Mouse (Mus musculus) liver, embryonic 13.5 days (tissue): ENCODE data around the gene Ap3m1. TPM values are rescaled to one million over a fixed set of nuclear protein-coding genes. Genes with fewer than 3 reads are reported as not detected.

Experiments
- ATAC-seq: fragments of 200-750 bp; cut with Nextera tagmentation; 2 replicates; pipeline ENCODE4 v1.8.0; 2017; ENCODE audit warnings: low read depth, mild to moderate bottlenecking, moderate number of reproducible peaks, moderate library complexity
- DNase-seq: peaks from one replicate; pipeline ENCODE4 v3.0.0; 2022
- H3K27ac ChIP-seq: fragments of 300-500 bp; sonication (generic); 2 replicates; pipeline ENCODE4 v1.5.1; 2015; ENCODE audit warnings: moderate library complexity, mild to moderate bottlenecking, inconsistent platforms
- H3K27me3 ChIP-seq: fragments of 300-500 bp; sonication (generic); 2 replicates; pipeline ENCODE4 v1.6.1; 2015; ENCODE audit warnings: mild to moderate bottlenecking, inconsistent platforms
- H3K36me3 ChIP-seq: fragments of 300-500 bp; sonication (generic); 2 replicates; pipeline ENCODE4 v1.6.1; 2015; ENCODE audit warnings: mild to moderate bottlenecking, inconsistent platforms
- H3K4me1 ChIP-seq: fragments of 300-500 bp; sonication (generic); replicated peaks from 2 replicates; pipeline ENCODE4 v1.6.1; 2015; ENCODE audit warnings: inconsistent platforms
- H3K4me2 ChIP-seq: fragments of 300-500 bp; sonication (generic); 2 replicates; pipeline ENCODE4 v1.6.1; 2015; ENCODE audit warnings: inconsistent platforms, mild to moderate bottlenecking, moderate library complexity
- H3K4me3 ChIP-seq: fragments of 300-500 bp; sonication (generic); replicated peaks from 2 replicates; pipeline ENCODE4 v1.5.1; 2015; ENCODE audit warnings: mild to moderate bottlenecking, inconsistent platforms
- H3K9ac ChIP-seq: fragments of 300-500 bp; sonication (generic); 2 replicates; pipeline ENCODE4 v1.6.1; 2015; ENCODE audit warnings: mild to moderate bottlenecking, inconsistent platforms
- H3K9me3 ChIP-seq: fragments of 300-500 bp; sonication (generic); replicated peaks from 2 replicates; pipeline ENCODE4 v1.6.1; 2016; ENCODE audit warnings: inconsistent platforms
- WGBS: fragments of 180-500 bp; shearing (Covaris S2); methylation state at CpG from one replicate; pipeline ENCODE4 v1.1.7; 2015; ENCODE audit not compliant: insufficient replicate concordance; 5-methylcytosine and 5-hydroxymethylcytosine counted together
- polyA plus RNA-seq: library from polyadenylated mRNA; unstranded; fragments of >200 nt; fragmentation: Nextera tagmentation; extraction: Ambion mirVana; gene quantifications from 2 replicates; pipeline ENCODE4 v1.2.1, GENCODE M21; 2015

The Ap3m1 gene
- polyA plus RNA-seq, 1 experiment from 2014 or later: 37.0 TPM

DNA sequence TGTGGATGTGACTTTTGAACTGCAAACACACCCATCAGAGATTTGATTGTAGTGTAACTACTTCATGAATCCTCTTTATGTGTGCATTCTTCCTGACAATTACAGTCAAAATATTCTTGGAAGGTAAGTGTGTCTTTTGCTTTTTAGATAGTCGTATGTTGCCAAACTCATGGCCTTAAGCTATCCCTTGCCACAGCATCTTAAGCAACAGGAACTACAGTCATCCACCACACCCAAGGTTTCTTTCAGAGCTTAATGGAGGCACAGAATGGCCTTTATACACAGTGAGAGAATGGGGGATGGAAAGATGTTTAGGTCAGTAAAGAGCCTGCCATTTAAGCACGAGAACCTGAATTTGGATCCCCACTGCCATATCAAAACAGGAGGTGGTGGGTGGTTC, 4.5 kb downstream of the Ap3m1 start:
- no peaks in the 10 kb centered on the region for H3K9me3 ChIP-seq
- H3K27me3 ChIP-seq: no peaks in the 10 kb centered on the region
- H3K9ac ChIP-seq: no peak overlapping the region
- H3K4me2 ChIP-seq: no peak overlapping the region
- no peak for DNase-seq
- H3K36me3 ChIP-seq: peaks cover 15% of the 10 kb centered on the region
- WGBS: 73% methylated on average over 2 of the region's 2 CpGs
- ATAC-seq: no peak
- H3K4me1 ChIP-seq: peaks cover 22% of the 10 kb centered on the region
- H3K27ac ChIP-seq: no peak overlapping the region; the same call in 1 of the 2 replicates
- no peak overlapping the region for H3K4me3 ChIP-seq

DNA sequence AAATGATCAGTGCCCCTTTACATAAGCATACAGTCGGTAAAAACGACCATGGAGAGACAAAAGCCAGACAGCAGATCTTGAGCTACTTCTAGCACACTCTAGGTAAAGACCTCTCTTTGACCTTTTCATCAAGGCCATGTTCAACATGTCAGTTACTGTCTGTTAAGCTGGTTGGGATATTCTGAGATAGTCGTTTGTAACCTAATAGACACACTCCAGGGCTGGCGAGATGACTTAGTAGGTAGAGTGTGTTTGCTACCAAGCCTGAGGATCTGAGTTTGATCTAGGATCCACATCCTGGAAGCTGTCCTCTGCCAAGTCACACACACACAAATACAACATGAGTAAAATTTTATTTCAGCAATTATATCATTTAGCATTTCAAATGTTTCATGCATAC, 12.7 kb downstream of the Ap3m1 start:
- H3K9me3 ChIP-seq: no peaks in the 10 kb centered on the region
- no peak overlapping the region for H3K9ac ChIP-seq
- H3K4me1 ChIP-seq: 0 out of 2 replicates have a peak, but pooled peaks cover 4% of the 10 kb centered on the region
- H3K4me2 ChIP-seq: no peak overlapping the region
- peak overlapping the region; percentile 37 for H3K27ac ChIP-seq
- H3K36me3 ChIP-seq: peaks cover 52% of the 10 kb centered on the region
- ATAC-seq (no peak), DNase-seq (no peak)
- no peaks in the 10 kb centered on the region for H3K27me3 ChIP-seq
- 73% methylated on average over 4 of the region's 4 CpGs for WGBS
- no peak overlapping the region for H3K4me3 ChIP-seq

DNA sequence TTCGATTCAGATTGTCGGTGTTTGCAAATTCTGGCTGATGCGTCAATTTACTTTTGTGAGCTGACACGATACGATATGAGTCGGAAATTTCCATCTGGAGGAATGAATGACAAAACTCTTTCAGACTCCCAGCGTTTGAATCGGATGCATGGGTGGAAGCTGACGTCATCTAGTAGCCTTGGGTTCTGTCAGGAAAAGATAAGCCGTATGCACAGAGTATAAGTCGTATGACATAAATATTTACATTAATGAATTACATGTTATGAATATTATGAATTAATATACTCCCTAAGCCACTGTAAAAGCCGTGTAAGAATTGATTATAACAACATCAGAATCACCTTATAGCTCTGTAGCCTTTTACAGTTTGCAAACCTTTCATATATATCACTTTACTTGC, 13.2 kb downstream of the Ap3m1 start:
- Histone ChIP-seq H3K9ac (no peak overlapping the region), H3K4me1 (0 out of 2 replicates have a peak, but pooled peaks cover 4% of the 10 kb centered on the region), H3K27ac (peak overlapping the region; percentile 37; the same call in 1 of the 2 replicates), H3K36me3 (peaks cover 54% of the 10 kb centered on the region), H3K4me2 (no peak overlapping the region), H3K9me3 (no peaks in the 10 kb centered on the region), H3K27me3 (no peaks in the 10 kb centered on the region), H3K4me3 (no peak overlapping the region)
- DNase-seq (no peak), ATAC-seq (peak; percentile 75)
- WGBS: 65% methylated on average over 12 of the region's 12 CpGs

DNA sequence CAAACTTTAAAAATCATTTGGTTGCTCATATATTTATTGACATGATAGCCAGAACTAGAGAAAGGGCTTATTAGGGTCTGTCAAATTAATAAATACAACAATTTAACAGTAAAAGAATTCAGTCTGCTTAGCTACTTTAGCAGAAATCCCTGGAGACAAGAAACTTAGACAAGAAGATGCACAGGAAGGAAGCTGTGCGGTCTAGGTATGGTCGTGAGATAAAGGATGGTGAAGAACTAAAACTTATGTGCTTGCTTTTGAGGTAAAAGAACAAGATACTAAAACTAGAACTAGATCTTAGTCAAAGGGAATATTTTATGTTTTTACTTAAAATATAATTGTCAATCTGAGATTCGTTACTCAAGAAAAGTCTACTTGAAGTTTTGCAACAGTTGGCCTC, 17.5 kb downstream of the Ap3m1 start:
- Histone ChIP-seq H3K36me3 (peaks cover 84% of the 10 kb centered on the region), H3K9me3 (no peaks in the 10 kb centered on the region), H3K4me3 (no peak overlapping the region), H3K27ac (no peak overlapping the region), H3K9ac (no peak overlapping the region), H3K4me1 (0 out of 2 replicates have a peak, but pooled peaks cover 8% of the 10 kb centered on the region), H3K27me3 (no peaks in the 10 kb centered on the region), H3K4me2 (no peak overlapping the region)
- DNase-seq: no peak
- ATAC-seq: no peak
- WGBS: 72% methylated on average over 3 of the region's 3 CpGs

DNA sequence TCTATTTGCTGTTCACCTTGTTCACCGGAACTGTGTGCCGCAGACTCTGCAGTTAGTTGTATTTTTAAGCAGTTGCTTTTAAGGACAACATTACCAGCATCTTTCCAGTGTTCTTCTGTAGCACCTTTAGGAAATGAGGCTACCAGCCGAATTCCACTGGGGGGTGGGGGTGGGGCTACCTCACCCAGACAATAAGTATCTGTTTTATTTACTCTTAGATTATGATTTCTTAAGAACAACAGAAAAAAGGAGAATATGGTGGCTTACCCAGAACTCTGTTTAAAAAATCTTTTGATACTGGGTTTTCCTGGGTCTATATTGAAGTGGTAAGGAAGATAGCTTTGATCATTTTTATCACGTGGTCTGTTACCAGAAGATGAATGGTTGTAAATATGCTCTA, 18.0 kb downstream of the Ap3m1 start:
- ATAC-seq (no peak), DNase-seq (no peak)
- Histone ChIP-seq H3K9me3 (no peaks in the 10 kb centered on the region), H3K4me1 (0 out of 2 replicates have a peak, but pooled peaks cover 8% of the 10 kb centered on the region), H3K27me3 (no peaks in the 10 kb centered on the region), H3K36me3 (peaks cover 82% of the 10 kb centered on the region), H3K4me3 (no peak overlapping the region), H3K27ac (no peak overlapping the region), H3K4me2 (no peak overlapping the region), H3K9ac (no peak overlapping the region)
- 86% methylated on average over 4 of the region's 4 CpGs for WGBS

DNA sequence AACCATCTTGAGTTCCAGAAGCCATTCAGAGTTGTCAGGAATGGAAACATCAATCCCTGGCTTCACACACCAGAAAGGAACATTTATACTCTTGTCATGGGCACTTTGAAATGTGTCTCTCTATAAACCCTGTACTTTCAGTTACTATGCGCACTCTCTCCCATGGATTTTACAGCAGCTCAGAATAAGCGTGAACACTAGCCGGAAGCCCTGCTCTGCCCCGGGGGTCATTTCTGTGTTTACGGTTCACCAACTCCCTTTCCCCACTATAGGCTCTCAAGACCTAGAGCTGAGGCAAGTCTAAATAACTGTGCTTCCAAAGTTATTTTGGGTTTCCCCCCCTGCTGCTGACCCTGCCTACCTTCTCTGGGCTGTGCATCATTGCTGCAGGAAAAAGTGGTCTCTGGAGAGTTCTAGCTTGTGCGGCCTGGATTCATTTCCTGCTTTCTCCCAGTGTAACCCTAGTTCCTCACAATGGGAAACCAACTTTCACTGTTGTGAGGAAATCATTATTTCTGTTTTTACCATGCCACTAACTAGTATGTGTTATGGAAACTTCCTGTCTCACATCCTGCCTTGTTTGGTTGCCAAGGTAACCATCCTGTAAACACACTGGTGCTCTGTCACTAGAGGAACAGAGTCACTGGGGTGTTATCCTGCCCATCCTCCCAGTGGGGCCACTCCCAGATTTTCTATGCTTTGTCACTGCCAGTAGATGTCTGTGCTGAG, 20.4 kb downstream of the Ap3m1 start:
- ATAC-seq: peak; percentile 83
- Histone ChIP-seq H3K27me3 (no peaks in the 10 kb centered on the region), H3K4me2 (no peak overlapping the region), H3K9me3 (no peaks in the 10 kb centered on the region), H3K27ac (peak overlapping the region; percentile 58), H3K9ac (no peak overlapping the region), H3K4me1 (0 out of 2 replicates have a peak, but pooled peaks cover 4% of the 10 kb centered on the region), H3K36me3 (peaks cover 80% of the 10 kb centered on the region), H3K4me3 (no peak overlapping the region)
- DNase-seq: peak; percentile 20
- 75% methylated on average over 6 of the region's 6 CpGs for WGBS

DNA sequence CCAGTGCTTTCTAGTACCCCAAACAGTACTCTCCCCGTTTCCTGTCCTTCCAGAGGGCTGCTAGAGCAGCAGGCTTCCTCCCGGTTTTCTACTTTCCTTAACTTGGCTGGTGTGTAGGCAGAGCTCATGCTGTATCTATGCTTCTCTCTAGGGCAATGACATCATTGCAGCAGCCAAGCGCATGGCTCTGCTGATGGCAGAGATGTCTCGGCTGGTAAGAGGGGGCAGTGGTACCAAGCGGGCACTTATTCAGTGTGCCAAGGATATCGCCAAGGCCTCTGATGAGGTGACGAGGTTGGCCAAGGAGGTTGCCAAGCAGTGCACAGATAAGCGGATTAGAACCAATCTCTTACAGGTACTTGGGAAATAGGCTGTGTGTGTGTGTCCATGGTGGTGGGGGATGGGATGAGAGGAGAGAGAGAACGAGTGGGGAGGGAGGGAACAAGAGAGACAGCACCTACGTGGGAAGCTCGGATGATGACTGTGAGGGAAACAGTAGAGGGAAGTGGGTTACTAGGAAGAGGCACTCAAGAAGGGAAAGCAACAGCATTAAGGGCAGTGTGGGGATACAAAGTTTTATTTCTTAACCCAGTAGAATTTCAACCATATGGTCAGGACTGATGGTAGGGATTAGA, 23.2 kb downstream of the Ap3m1 start:
- 76% methylated on average over 11 of the region's 11 CpGs for WGBS
- H3K27me3 ChIP-seq: no peaks in the 10 kb centered on the region
- H3K9me3 ChIP-seq: no peaks in the 10 kb centered on the region
- H3K4me2 ChIP-seq: no peak overlapping the region
- ATAC-seq: no peak
- DNase-seq: no peak
- H3K4me1 ChIP-seq: 0 out of 2 replicates have a peak, but pooled peaks cover 4% of the 10 kb centered on the region
- H3K27ac ChIP-seq: no peak overlapping the region
- peaks cover 90% of the 10 kb centered on the region for H3K36me3 ChIP-seq
- no peak overlapping the region for H3K4me3 ChIP-seq
- H3K9ac ChIP-seq: no peak overlapping the region

DNA sequence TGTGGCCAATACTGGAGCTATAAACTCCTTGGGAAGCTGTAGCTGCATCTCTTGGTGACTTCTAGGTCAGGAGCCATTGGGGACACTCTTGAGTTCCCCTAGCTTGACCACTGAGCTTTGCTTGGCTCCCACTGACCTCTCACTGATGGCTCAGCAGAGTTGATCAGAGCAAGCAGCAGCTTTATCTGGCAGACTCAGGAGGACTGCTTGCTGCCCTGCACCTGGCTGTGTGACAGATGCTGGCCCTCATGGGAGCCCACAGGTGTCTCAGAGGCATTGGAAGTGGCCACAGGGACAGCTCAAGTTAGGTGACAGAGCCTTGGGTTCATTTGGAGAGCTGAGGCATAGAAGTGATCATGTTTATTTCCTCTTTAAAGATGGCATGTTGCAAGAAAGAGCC, 24.8 kb downstream of the Ap3m1 start:
- Histone ChIP-seq H3K9me3 (no peaks in the 10 kb centered on the region), H3K27me3 (no peaks in the 10 kb centered on the region), H3K4me3 (no peak overlapping the region), H3K4me1 (0 out of 2 replicates have a peak, but pooled peaks cover 4% of the 10 kb centered on the region), H3K36me3 (peaks cover 90% of the 10 kb centered on the region), H3K9ac (no peak overlapping the region), H3K4me2 (no peak overlapping the region), H3K27ac (no peak overlapping the region)
- ATAC-seq (no peak), DNase-seq (no peak)

DNA sequence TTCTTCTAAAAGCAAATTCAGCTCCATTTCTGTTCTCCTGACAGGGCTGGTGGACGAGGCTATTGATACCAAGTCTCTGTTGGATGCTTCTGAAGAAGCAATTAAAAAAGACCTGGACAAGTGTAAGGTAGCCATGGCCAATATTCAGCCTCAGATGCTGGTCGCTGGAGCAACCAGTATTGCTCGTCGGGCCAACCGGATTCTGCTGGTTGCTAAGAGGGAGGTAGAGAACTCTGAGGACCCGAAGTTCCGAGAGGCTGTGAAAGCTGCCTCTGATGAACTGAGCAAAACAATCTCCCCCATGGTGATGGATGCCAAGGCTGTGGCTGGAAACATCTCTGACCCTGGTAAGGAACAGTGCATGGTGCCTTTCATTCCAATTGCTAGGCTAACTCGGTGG, 31.9 kb downstream of the Ap3m1 start:
- H3K9me3 ChIP-seq: no peaks in the 10 kb centered on the region
- DNase-seq (no peak), ATAC-seq (no peak)
- H3K4me3 ChIP-seq: no peak overlapping the region
- peaks cover 76% of the 10 kb centered on the region for H3K36me3 ChIP-seq
- no peak overlapping the region for H3K27ac ChIP-seq
- H3K27me3 ChIP-seq: no peaks in the 10 kb centered on the region
- no peak overlapping the region for H3K9ac ChIP-seq
- H3K4me2 ChIP-seq: no peak overlapping the region
- WGBS: 87% methylated on average over 8 of the region's 8 CpGs
- H3K4me1 ChIP-seq: no peaks in the 10 kb centered on the region

DNA sequence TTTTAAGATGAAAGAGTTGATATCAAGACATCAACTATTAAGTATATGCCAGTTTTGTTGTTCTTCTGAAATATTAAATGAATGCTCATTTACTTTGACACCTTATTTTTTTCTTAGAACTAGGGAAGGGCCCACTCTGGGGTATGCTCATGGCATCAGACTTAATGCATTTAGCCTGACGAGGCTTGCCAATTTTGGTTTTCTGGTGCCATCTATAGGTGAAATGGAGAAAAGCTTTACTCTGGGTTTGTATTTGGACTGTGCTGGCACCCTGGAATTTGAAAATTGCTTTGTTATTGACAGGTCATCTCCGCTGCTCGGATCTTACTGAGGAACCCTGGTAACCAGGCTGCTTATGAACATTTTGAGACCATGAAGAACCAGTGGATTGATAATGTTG, 33.3 kb downstream of the Ap3m1 start:
- H3K4me3 ChIP-seq: no peak overlapping the region
- H3K27me3 ChIP-seq: no peaks in the 10 kb centered on the region
- peaks cover 68% of the 10 kb centered on the region for H3K36me3 ChIP-seq
- ATAC-seq (no peak), DNase-seq (no peak)
- H3K9me3 ChIP-seq: no peaks in the 10 kb centered on the region
- WGBS: 54% methylated on average over 3 of the region's 3 CpGs
- no peak overlapping the region for H3K27ac ChIP-seq
- no peak overlapping the region for H3K9ac ChIP-seq
- H3K4me2 ChIP-seq: no peak overlapping the region
- H3K4me1 ChIP-seq: no peaks in the 10 kb centered on the region

DNA sequence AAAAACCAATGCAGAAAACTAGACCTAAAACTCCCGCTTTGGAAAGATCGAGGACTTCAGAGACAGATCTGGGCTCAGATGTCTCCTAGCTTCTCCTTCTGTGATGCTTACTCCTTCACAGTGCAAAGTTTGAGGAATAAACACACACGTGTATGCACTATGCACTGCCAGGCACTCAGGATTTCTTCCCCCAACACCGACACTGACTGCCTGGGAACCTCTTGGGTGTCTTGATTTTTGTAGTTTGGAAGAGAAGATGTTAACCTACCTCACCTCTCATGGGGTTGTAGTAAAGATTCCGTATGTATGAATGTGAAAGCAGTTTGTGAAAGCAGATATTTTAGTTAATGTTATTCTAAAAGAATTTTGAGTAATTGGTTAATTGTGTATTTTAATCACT, 34.4 kb downstream of the Ap3m1 start:
- Histone ChIP-seq H3K9me3 (no peaks in the 10 kb centered on the region), H3K4me2 (no peak overlapping the region), H3K36me3 (peaks cover 59% of the 10 kb centered on the region), H3K4me3 (no peak overlapping the region), H3K27me3 (no peaks in the 10 kb centered on the region), H3K4me1 (no peaks in the 10 kb centered on the region), H3K27ac (no peak overlapping the region), H3K9ac (no peak overlapping the region)
- ATAC-seq: no peak
- no peak for DNase-seq
- whole genome bisulfite sequencing: 85% methylated on average over 5 of the region's 5 CpGs
